8 mouse cellular contexts compared by ENCODE assay signal in the genomic region with DNA sequence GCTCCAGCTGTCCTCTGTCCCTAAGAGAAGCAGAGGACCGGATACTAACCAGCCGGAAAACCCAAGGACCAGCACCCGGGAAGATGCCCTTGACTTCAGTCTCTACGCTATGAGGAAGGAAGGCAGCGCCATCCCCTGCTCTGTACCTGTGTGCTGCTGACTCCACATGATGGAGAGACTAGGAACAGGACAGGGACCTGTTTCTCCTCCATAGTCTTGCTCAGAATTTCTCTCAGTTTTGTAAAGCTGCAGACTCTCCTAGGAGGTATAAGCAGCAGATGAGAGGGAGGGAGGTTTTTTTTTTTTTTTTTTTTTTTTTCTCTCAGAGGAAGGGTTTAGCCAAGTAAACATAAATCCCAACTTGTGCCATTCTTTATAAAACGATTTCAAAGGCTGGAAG. TPM values are rescaled to one million over a fixed set of nuclear protein-coding genes. Genes with fewer than 3 reads are reported as not detected.
DNase-seq lines count a peak whose midpoint lies in the region; ATAC-seq and TF ChIP-seq lines count a peak whose summit lies in the region.

Lingo4 (plus strand) TSS at position 301 of the 400 bp plus-strand sequence.

- no peak within 1 kb of the TSS for H3K27ac ChIP-seq in left cerebral cortex, adult 2 months
- H3K27ac ChIP-seq in forebrain, embryonic 12.5 days = no peak within 1 kb of the TSS
- H3K27ac ChIP-seq in intestine, postnatal 0 days (ENCODE audit: low read depth, low read length) = no peak within 1 kb of the TSS
- 0 out of 2 replicates have a peak within 1 kb of the TSS, but pooled peaks have one; percentile 13 for H3K27ac ChIP-seq in neural tube, embryonic 13.5 days (replicated peaks)

- no peak for TF ChIP-seq CTCF in left cerebral cortex, adult 2 months (IDR thresholded peaks at IDR 0.05)
- no peak for TF ChIP-seq CTCF in intestine, postnatal 0 days (IDR thresholded peaks at IDR 0.05; ENCODE audit: low read depth)

- H3K27me3 ChIP-seq in forebrain, embryonic 12.5 days = peaks cover 26% of the 10 kb centered on the region
- peaks cover 6% of the 10 kb centered on the region; the same call in 1 of the 2 replicates for H3K27me3 ChIP-seq in intestine, postnatal 0 days (replicated peaks; ENCODE audit: control insufficient read depth, insufficient read depth, low read length)
- peaks cover 51% of the 10 kb centered on the region for H3K27me3 ChIP-seq in neural tube, embryonic 13.5 days

- WGBS in forebrain, embryonic 12.5 days = 74% methylated on average over 6 of the region's 6 CpGs
- 73% methylated on average over 6 of the region's 6 CpGs for WGBS in intestine, postnatal 0 days
- WGBS in neural tube, embryonic 13.5 days = 63% methylated on average over 6 of the region's 6 CpGs

- peak within 1 kb of the TSS; percentile 51 for H3K9ac ChIP-seq in forebrain, embryonic 12.5 days
- 0 out of 2 replicates have a peak within 1 kb of the TSS, but pooled peaks have one; percentile 23 for H3K9ac ChIP-seq in intestine, postnatal 0 days (ENCODE audit: low read depth, low read length)
- H3K9ac ChIP-seq in neural tube, embryonic 13.5 days = peak within 1 kb of the TSS; percentile 65

- H3K4me1 ChIP-seq in forebrain, embryonic 12.5 days = peaks cover 17% of the 10 kb centered on the region
- no peaks in the 10 kb centered on the region for H3K4me1 ChIP-seq in intestine, postnatal 0 days (replicated peaks; ENCODE audit: control insufficient read depth, insufficient read depth, low read length)
- H3K4me1 ChIP-seq in neural tube, embryonic 13.5 days (replicated peaks) = peaks cover 21% of the 10 kb centered on the region

- H3K9me3 ChIP-seq in forebrain, embryonic 12.5 days = no peaks in the 10 kb centered on the region
- H3K9me3 ChIP-seq in intestine, postnatal 0 days (ENCODE audit: control insufficient read depth) = no peaks in the 10 kb centered on the region
- H3K9me3 ChIP-seq in neural tube, embryonic 13.5 days = no peaks in the 10 kb centered on the region

- ATAC-seq in forebrain, embryonic 12.5 days (ENCODE audit: low FRiP score) = no peak
- ATAC-seq in intestine, postnatal 0 days = no peak
- no peak for ATAC-seq in neural tube, embryonic 13.5 days (ENCODE audit: low read depth)

- no peaks in the 10 kb centered on the region for H3K36me3 ChIP-seq in forebrain, embryonic 12.5 days (replicated peaks)
- H3K36me3 ChIP-seq in intestine, postnatal 0 days (ENCODE audit: control insufficient read depth, insufficient read depth) = peaks cover 8% of the 10 kb centered on the region; the same call in 1 of the 2 replicates
- H3K36me3 ChIP-seq in neural tube, embryonic 13.5 days = no peaks in the 10 kb centered on the region

- H3K4me2 ChIP-seq in forebrain, embryonic 12.5 days = peak within 1 kb of the TSS; percentile 64
- peak within 1 kb of the TSS; percentile 33 for H3K4me2 ChIP-seq in intestine, postnatal 0 days (replicated peaks; ENCODE audit: low read depth)
- peak within 1 kb of the TSS; percentile 66 for H3K4me2 ChIP-seq in neural tube, embryonic 13.5 days

- no peak for DNase-seq in left cerebral cortex, adult 2 months (ENCODE audit: extremely low spot score in 1 of 2, low spot score in 2 of 2)
- no peak for DNase-seq in left cerebral cortex, adult 11 months (ENCODE audit: low spot score)
- DNase-seq in c-Kit-positive CD71-positive TER-119-positive erythroid progenitor cells, embryonic 14.5 days (ENCODE audit: low spot score) = no peak
- no peak for DNase-seq in adrenal gland, postnatal 36 days
- DNase-seq in kidney, postnatal 25 days = no peak

- intact Hi-C loops in left cerebral cortex, adult 2 months (cut with DNase I) = no loop called here

- peak within 1 kb of the TSS; percentile 39 for H3K4me3 ChIP-seq in left cerebral cortex, adult 2 months
- H3K4me3 ChIP-seq in forebrain, embryonic 12.5 days (replicated peaks) = peak within 1 kb of the TSS; percentile 40
- no peak within 1 kb of the TSS for H3K4me3 ChIP-seq in intestine, postnatal 0 days (ENCODE audit: low read depth, low read length)
- peak within 1 kb of the TSS; percentile 35 for H3K4me3 ChIP-seq in neural tube, embryonic 13.5 days

RNA-seq across cellular contexts. Expression of gene Lingo4, which starts in this region (rescaled TPM):
- 1 to 10 TPM in 1 of 2 experiments, under 1 TPM in 1; 0.72 to 1.1 TPM for total RNA-seq in left cerebral cortex, adult 2 months (2021)
- polyA plus RNA-seq in forebrain, embryonic 12.5 days (2016; fragmentation: Nextera tagmentation; extraction: Ambion mirVana) = 0.78 and 0.82 TPM in 2 replicates
- 0.68 and 0.86 TPM in 2 replicates for polyA plus RNA-seq in intestine, postnatal 0 days (2015; fragmentation: Nextera tagmentation; extraction: Ambion mirVana)
- polyA plus RNA-seq in neural tube, embryonic 13.5 days (2015; fragmentation: Nextera tagmentation; extraction: Ambion mirVana) = 0.70 and 1.0 TPM in 2 replicates
- under 1 TPM; 0.66 to 0.73 TPM for total RNA-seq in adrenal gland, postnatal 36 days (2021)
